Mouse (Mus musculus) urinary bladder, postnatal 0 days (tissue): Measurements from ENCODE around the gene Rxfp1. TPM values are rescaled to one million over a fixed set of nuclear protein-coding genes. Genes with fewer than 3 reads are reported as not detected.

Experiments used
- polyA plus RNA-seq: library from polyadenylated mRNA; unstranded; fragments of >200 nt; fragmentation: Nextera tagmentation; extraction: Ambion mirVana; gene quantifications from 2 replicates; pipeline ENCODE4 v1.2.1, GENCODE M21; 2015

Gene Rxfp1
- 0.46 and 0.47 TPM in 2 replicates for polyA plus RNA-seq

GRCm38 (mm10) chr3:79737780-79738179, at the start of gene Rxfp1:
TSS of gene Rxfp1 (minus strand) at chr3:79737880.

GRCm38 (mm10) chr3:79629416-79629730, 108.3 kb downstream of the Rxfp1 start, which contains the start of gene Etfdh:
TSS of gene Etfdh (minus strand) at chr3:79629500.

GRCm38 (mm10) chr3:79628561-79629415, 108.9 kb downstream of the Rxfp1 start, which contains the start of gene 4930579G24Rik:
TSS of gene 4930579G24Rik (plus strand) at chr3:79629079.

Other genes starting within 250 kb of the Rxfp1 start
- gene Fnip2, start 170.1 kb downstream of the Rxfp1 start, polyA plus RNA-seq = 2.0 and 2.2 TPM in 2 replicates
- gene Ppid, start 146.5 kb downstream of the Rxfp1 start, polyA plus RNA-seq = 42.5 and 45.6 TPM in 2 replicates
- gene 4930579G24Rik, start 108.8 kb downstream of the Rxfp1 start, polyA plus RNA-seq = 7.4 and 11.1 TPM in 2 replicates
- 46.5 and 51.2 TPM in 2 replicates for gene Etfdh, start 108.4 kb downstream of the Rxfp1 start, polyA plus RNA-seq
- gene Tmem144, start 114.9 kb upstream of the Rxfp1 start, polyA plus RNA-seq = 1.0 and 1.6 TPM in 2 replicates
- gene Fam198b, start 146.7 kb upstream of the Rxfp1 start, polyA plus RNA-seq = 6.7 and 9.9 TPM in 2 replicates